Mouse (Mus musculus) liver, embryonic 14.5 days (tissue): Measurements from ENCODE around the gene Ccdc32. TPM values are rescaled to one million over a fixed set of nuclear protein-coding genes. Genes with fewer than 3 reads are reported as not detected.
"Not testable (repeated sequence)": the region's sequence is repeated elsewhere in the genome, so short reads cannot be mapped to it uniquely, and the experiment has no call there.

ENCODE experiments used
- ATAC-seq: fragments of 200-750 bp; cut with Nextera tagmentation; 2 replicates; pipeline ENCODE4 v1.8.0; 2017; ENCODE audit warnings: moderate number of reproducible peaks, mild to moderate bottlenecking, moderate library complexity; ENCODE audit not compliant: insufficient read depth
- DNase-seq, 3 experiments: peaks; one replicate each; pipeline ENCODE4 v3.0.0-alpha.2; 2012 to 2013; ENCODE audit warnings: low read depth in 3 of 3, low spot score in 3 of 3
- H3K27ac ChIP-seq: fragments of 300-500 bp; sonication (generic); 2 replicates; pipeline ENCODE4 v1.5.1; 2014; ENCODE audit warnings: moderate library complexity, mild to moderate bottlenecking, control low read depth, inconsistent platforms
- H3K27me3 ChIP-seq: fragments of 300-500 bp; sonication (generic); 2 replicates; pipeline ENCODE4 v1.6.1; 2014; ENCODE audit warnings: mild to moderate bottlenecking, low read length, moderate library complexity; ENCODE audit not compliant: control insufficient read depth, insufficient read depth
- H3K36me3 ChIP-seq: fragments of 300-500 bp; sonication (generic); replicated peaks from 2 replicates; pipeline ENCODE4 v1.6.1; 2014; ENCODE audit warnings: low read depth; ENCODE audit not compliant: control insufficient read depth, insufficient read depth
- H3K4me1 ChIP-seq, 2 experiments: fragments of 200-500 bp in 1 of 2; fragments of 300-500 bp in 1 of 2; sonication (generic) in 1 of 2; replicated peaks; 2 replicates each; pipeline ENCODE4 v1.6.1; 2012 to 2014; ENCODE audit warnings: antibody characterized with exemption in 1 of 2, inconsistent platforms in 1 of 2, low read length in 1 of 2; ENCODE audit not compliant: control insufficient read depth in 2 of 2, insufficient read depth in 2 of 2
- H3K4me2 ChIP-seq: fragments of 300-500 bp; sonication (generic); 2 replicates; pipeline ENCODE4 v1.6.1; 2014; ENCODE audit warnings: low read depth, mild to moderate bottlenecking, control low read depth, moderate library complexity
- H3K4me3 ChIP-seq, 2 experiments: fragments of 200-500 bp in 1 of 2; fragments of 300-500 bp in 1 of 2; sonication (generic) in 1 of 2; 2 replicates each; pipeline ENCODE4 v1.5.1; 2012 to 2014; ENCODE audit warnings: low read depth in 2 of 2, low read length in 2 of 2, mild to moderate bottlenecking in 2 of 2, control low read depth in 1 of 2, inconsistent platforms in 1 of 2, moderate library complexity in 1 of 2; ENCODE audit not compliant: insufficient read depth in 1 of 2
- H3K9ac ChIP-seq: fragments of 300-500 bp; sonication (generic); replicated peaks from 2 replicates; pipeline ENCODE4 v1.6.1; 2014; ENCODE audit warnings: mild to moderate bottlenecking, control low read depth, moderate library complexity
- H3K9me3 ChIP-seq: fragments of 300-500 bp; sonication (generic); 2 replicates; pipeline ENCODE4 v1.6.1; 2016; ENCODE audit warnings: low read length, mixed read lengths; ENCODE audit not compliant: control insufficient read depth
- CTCF ChIP-seq: IDR thresholded peaks from 2 replicates; pipeline ENCODE4 v1.5.1; 2016; ENCODE audit warnings: antibody characterized with exemption, low read depth, control low read depth
- EP300 ChIP-seq: IDR thresholded peaks from 2 replicates; pipeline ENCODE4 v1.6.1; 2016; ENCODE audit warnings: antibody characterized with exemption, low read depth
- WGBS: fragments of 180-500 bp; shearing (Covaris S2); extraction: QIAGEN DNeasy Blood & Tissue Kit; methylation state at CpG from one replicate; pipeline ENCODE4 v1.1.7; 2014; ENCODE audit not compliant: insufficient replicate concordance; 5-methylcytosine and 5-hydroxymethylcytosine counted together
- polyA plus RNA-seq, 2 experiments: library from polyadenylated mRNA; depleted of rRNA in 1 of 2; stranded (reverse) in 1 of 2; unstranded in 1 of 2; fragments of >200 nt; fragmentation: Nextera tagmentation in 1 of 2; extraction: Ambion mirVana in 1 of 2; gene quantifications; 2 replicates each; pipeline versions ENCODE4 v1.2.1 to v1.2.3; 2012 to 2014

Ccdc32 gene
- polyA plus RNA-seq, 2 experiments = 6.9 to 12.6 TPM

DNA sequence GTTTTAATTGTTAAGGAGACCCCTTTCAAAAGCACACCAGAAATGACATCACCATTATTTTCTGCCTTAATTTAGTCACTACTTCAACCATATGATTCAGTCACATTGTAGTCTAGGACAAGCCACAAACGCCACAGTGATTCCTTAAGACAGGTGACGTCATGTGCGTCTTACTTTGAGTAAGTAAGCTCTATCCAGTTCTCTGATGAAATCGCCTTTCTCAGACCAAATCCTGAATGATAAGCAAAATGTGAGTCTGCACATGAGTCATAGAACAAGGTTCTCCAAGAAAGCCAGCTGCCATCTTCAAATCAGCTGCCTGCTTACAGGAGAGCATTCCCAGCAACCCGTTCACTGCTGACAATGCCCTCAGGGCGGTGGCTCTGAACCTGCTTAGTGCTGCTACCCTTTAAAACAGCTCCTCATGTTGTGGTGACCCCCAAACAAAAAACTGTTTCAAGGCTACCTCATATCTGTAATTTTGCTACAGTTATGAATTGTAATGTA is 6.0 kb downstream of the Ccdc32 start:
- Histone ChIP-seq H3K4me3 (no peak overlapping the region), H3K9ac (no peak overlapping the region), H3K9me3 (no peaks in the 10 kb centered on the region), H3K4me1 (peaks cover 28 to 33% of the 10 kb centered on the region in 2 experiments), H3K36me3 (peaks cover 33% of the 10 kb centered on the region), H3K4me2 (no peak overlapping the region), H3K27me3 (no peaks in the 10 kb centered on the region), H3K27ac (no peak overlapping the region)
- 89% methylated on average over 6 of the region's 6 CpGs for WGBS
- ATAC-seq = no peak
- no peak for TF ChIP-seq EP300
- no peak for TF ChIP-seq CTCF
- DNase-seq = no peak

DNA sequence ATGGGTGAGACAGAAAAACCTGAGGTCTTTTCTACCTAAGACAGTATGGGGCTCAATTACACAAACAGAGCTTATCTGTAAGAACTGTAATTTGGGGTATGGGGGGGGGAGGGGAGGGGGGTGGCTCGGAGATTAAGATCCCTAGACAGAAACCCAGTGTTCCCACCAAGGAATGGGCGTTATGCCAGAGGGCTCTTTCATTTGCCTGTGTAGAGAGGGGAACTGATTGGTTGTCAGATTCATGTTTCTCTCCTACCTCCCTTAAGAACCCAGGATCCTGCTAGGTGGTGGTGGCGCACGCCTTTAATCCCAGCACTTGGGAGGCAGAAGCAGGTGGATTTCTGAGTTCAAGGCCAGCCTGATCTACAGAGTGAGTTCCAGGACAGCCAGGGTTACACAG is 9.7 kb downstream of the Ccdc32 start:
- 63% methylated on average over 4 of the region's 4 CpGs for WGBS
- Histone ChIP-seq H3K27me3 (no peaks in the 10 kb centered on the region), H3K4me1 (peaks cover 9 to 19% of the 10 kb centered on the region in 2 experiments), H3K27ac (no peak overlapping the region), H3K4me3 (no peak overlapping the region), H3K36me3 (peaks cover 31% of the 10 kb centered on the region), H3K4me2 (no peak overlapping the region), H3K9me3 (no peaks in the 10 kb centered on the region), H3K9ac (no peak overlapping the region)
- ATAC-seq = no peak
- TF ChIP-seq EP300 (no peak), CTCF (no peak)
- no peak for DNase-seq

DNA sequence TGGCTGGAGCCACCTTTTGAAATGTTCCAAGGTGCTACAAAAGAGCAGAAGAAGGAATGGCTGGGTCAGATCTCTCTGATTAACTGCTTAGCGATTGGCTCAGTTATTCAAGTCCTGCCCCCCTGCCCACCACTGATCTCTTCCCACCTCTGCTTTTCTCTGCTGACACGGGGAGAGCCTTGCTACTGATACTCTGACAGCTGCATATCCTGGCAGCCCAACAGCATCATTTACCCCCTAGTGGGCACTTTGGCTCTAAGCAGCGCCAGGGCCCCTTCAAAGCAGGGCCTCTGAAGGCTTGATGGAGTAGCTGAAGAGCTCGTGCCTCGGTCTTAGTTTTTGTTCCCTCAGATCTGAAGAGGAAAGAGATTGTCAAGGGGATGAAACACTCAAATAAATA is 10.1 kb downstream of the Ccdc32 start:
- TF ChIP-seq EP300 = no peak
- peak; percentile 27 for TF ChIP-seq CTCF
- Histone ChIP-seq H3K9ac (no peak overlapping the region), H3K4me1 (peaks cover 5 to 15% of the 10 kb centered on the region in 2 experiments), H3K27ac (no peak overlapping the region), H3K36me3 (peaks cover 31% of the 10 kb centered on the region), H3K4me2 (no peak overlapping the region), H3K27me3 (no peaks in the 10 kb centered on the region), H3K4me3 (no peak overlapping the region), H3K9me3 (no peaks in the 10 kb centered on the region)
- no peak for DNase-seq
- WGBS = 41% methylated on average over 5 of the region's 5 CpGs
- ATAC-seq = no peak

DNA sequence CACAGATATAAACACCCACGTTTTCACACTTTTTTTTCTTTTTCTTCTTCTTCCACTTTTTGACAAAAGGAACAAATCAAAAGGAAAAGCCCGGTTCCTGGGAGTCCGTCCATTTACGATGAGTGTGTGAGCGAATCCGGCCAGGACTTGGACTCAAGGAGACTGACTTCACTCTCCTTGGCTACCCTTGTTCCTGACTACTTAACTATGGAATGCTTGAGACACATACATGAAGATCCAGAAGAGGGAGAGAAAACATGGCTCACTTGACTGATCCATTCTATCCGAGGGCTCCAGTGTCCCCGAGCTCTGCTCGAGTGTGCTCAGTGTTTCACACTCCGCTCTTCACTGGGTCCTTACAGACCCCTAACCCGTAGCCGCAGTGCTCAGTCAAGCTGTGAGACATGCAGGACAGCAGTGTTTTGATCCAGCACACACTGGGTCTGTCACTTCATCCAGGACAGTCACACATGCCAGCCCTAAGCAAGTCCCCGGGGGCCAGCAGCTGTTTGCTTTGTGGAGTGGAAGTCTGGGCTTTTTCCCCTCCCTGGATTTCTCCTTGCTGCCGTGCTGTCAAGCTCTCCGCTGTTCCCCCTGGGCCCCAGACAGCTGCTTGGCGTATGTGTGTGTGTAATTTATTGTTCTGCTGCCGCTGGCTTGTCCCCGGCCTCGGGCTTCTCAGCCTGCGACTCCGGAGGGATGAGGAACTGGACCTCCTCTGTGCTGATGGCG is 10.6 kb downstream of the Ccdc32 start:
- Histone ChIP-seq H3K9ac (no peak overlapping the region), H3K27me3 (no peaks in the 10 kb centered on the region), H3K4me1 (peaks cover 0 to 10% of the 10 kb centered on the region in 2 experiments; a peak in 3 of 4 replicates), H3K27ac (no peak overlapping the region), H3K9me3 (no peaks in the 10 kb centered on the region), H3K4me3 (no peak overlapping the region), H3K36me3 (peaks cover 31% of the 10 kb centered on the region), H3K4me2 (no peak overlapping the region)
- TF ChIP-seq EP300 = no peak
- no peak for TF ChIP-seq CTCF
- ATAC-seq (no peak), DNase-seq (no peak)
- WGBS = 77% methylated on average over 22 of the region's 22 CpGs

DNA sequence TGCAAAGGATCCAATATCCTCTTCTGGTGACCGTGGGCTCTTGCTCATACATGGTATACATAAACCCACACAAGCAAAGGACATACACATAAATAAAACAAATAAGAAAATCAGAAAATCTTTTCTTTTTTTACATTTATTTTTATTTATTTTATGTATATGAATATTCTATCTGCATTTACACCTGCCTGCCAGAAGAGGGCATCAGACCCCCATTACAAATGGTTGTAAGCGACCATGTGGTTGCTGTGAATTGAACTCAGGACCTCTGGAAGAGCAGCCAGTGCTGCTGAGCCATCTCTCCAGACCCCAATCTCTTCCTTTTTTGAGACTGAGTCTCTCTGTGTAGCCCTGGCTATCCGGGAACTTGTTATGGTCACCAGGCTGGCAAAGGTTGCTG is 11.5 kb downstream of the Ccdc32 start:
- Histone ChIP-seq H3K9me3 (no peaks in the 10 kb centered on the region), H3K4me1 (peaks cover 0 to 8% of the 10 kb centered on the region in 2 experiments; a peak in 2 of 4 replicates), H3K4me3 (no peak overlapping the region), H3K27ac (no peak overlapping the region), H3K36me3 (peaks cover 31% of the 10 kb centered on the region), H3K27me3 (no peaks in the 10 kb centered on the region), H3K9ac (no peak overlapping the region), H3K4me2 (no peak overlapping the region)
- 94% methylated on average over 3 of the region's 3 CpGs for WGBS
- no peak for DNase-seq
- TF ChIP-seq EP300 = no peak
- TF ChIP-seq CTCF = peak; percentile 42
- no peak for ATAC-seq

DNA sequence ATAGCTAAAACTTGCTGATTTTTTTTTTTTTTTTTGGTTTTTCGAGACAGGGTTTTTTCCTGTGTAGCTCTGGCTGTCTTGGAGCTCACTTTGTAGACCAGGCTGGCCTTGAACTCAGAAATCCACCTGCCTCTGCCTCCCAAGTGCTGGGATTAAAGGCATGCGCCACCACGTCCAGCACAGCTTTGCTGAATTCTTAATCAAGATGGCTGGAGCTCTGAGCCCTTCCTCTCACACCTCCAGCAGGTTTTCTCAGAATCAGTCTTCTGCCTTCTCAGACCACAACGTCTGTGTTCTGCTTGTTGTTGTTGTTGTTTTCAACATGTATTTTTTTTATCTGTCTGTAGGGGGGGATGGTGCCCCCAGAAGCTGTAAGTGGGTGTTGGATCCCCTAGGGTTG is 12.9 kb downstream of the Ccdc32 start:
- peaks cover 18% of the 10 kb centered on the region for H3K36me3 ChIP-seq
- not testable (repeated sequence) for H3K9ac ChIP-seq, H3K4me2 ChIP-seq, H3K4me1 ChIP-seq, DNase-seq, H3K9me3 ChIP-seq, H3K27ac ChIP-seq, H3K4me3 ChIP-seq, ATAC-seq, H3K27me3 ChIP-seq
- 34% methylated on average over 4 of the region's 4 CpGs for WGBS
